Mouse (Mus musculus) hematopoietic stem cell, adult 5-6 weeks (primary cell): ENCODE measurements around the gene Pik3r4. TPM values are rescaled to one million over a fixed set of nuclear protein-coding genes. Genes with fewer than 3 reads are reported as not detected.

Experiments
- total RNA-seq: library from RNA; stranded (forward); fragments of 172-1452, 232-1000 nt; gene quantifications from 2 replicates; pipeline ENCODE4 v1.2.3, GENCODE M21; 2017

The Pik3r4 gene
- total RNA-seq, 1 experiment from 2014 or later = 45.7 TPM

Other genes with a start within 250 kb of the Pik3r4 start
- gene Aste1, start 247.6 kb upstream of the Pik3r4 start, total RNA-seq = 17.9 and 33.9 TPM in 2 replicates
- 0.19 TPM in 1 of 2 replicates, not detected in the other for gene Nek11, start 247.5 kb upstream of the Pik3r4 start, total RNA-seq
- 84.2 and 88.1 TPM in 2 replicates for gene Atp2c1, start 115.7 kb upstream of the Pik3r4 start, total RNA-seq
- gene Col6a6, start 185.2 kb downstream of the Pik3r4 start, total RNA-seq = not detected in 2 replicates